Mouse (Mus musculus) liver, embryonic 13.5 days (tissue): Measurements from ENCODE around the gene Gm49358. TPM values are rescaled to one million over a fixed set of nuclear protein-coding genes. Genes with fewer than 3 reads are reported as not detected.

ENCODE experiments used
- ATAC-seq: fragments of 200-750 bp; cut with Nextera tagmentation; 2 replicates; pipeline ENCODE4 v1.8.0; 2017; ENCODE audit warnings: low read depth, mild to moderate bottlenecking, moderate number of reproducible peaks, moderate library complexity
- DNase-seq: peaks from one replicate; pipeline ENCODE4 v3.0.0; 2022
- H3K27ac ChIP-seq: fragments of 300-500 bp; sonication (generic); 2 replicates; pipeline ENCODE4 v1.5.1; 2015; ENCODE audit warnings: moderate library complexity, mild to moderate bottlenecking, inconsistent platforms
- H3K27me3 ChIP-seq: fragments of 300-500 bp; sonication (generic); 2 replicates; pipeline ENCODE4 v1.6.1; 2015; ENCODE audit warnings: mild to moderate bottlenecking, inconsistent platforms
- H3K36me3 ChIP-seq: fragments of 300-500 bp; sonication (generic); 2 replicates; pipeline ENCODE4 v1.6.1; 2015; ENCODE audit warnings: mild to moderate bottlenecking, inconsistent platforms
- H3K4me1 ChIP-seq: fragments of 300-500 bp; sonication (generic); replicated peaks from 2 replicates; pipeline ENCODE4 v1.6.1; 2015; ENCODE audit warnings: inconsistent platforms
- H3K4me2 ChIP-seq: fragments of 300-500 bp; sonication (generic); 2 replicates; pipeline ENCODE4 v1.6.1; 2015; ENCODE audit warnings: inconsistent platforms, mild to moderate bottlenecking, moderate library complexity
- H3K4me3 ChIP-seq: fragments of 300-500 bp; sonication (generic); replicated peaks from 2 replicates; pipeline ENCODE4 v1.5.1; 2015; ENCODE audit warnings: mild to moderate bottlenecking, inconsistent platforms
- H3K9ac ChIP-seq: fragments of 300-500 bp; sonication (generic); 2 replicates; pipeline ENCODE4 v1.6.1; 2015; ENCODE audit warnings: mild to moderate bottlenecking, inconsistent platforms
- H3K9me3 ChIP-seq: fragments of 300-500 bp; sonication (generic); replicated peaks from 2 replicates; pipeline ENCODE4 v1.6.1; 2016; ENCODE audit warnings: inconsistent platforms
- WGBS: fragments of 180-500 bp; shearing (Covaris S2); methylation state at CpG from one replicate; pipeline ENCODE4 v1.1.7; 2015; ENCODE audit not compliant: insufficient replicate concordance; 5-methylcytosine and 5-hydroxymethylcytosine counted together
- polyA plus RNA-seq: library from polyadenylated mRNA; unstranded; fragments of >200 nt; fragmentation: Nextera tagmentation; extraction: Ambion mirVana; gene quantifications from 2 replicates; pipeline ENCODE4 v1.2.1, GENCODE M21; 2015

The Gm49358 gene
- polyA plus RNA-seq, 1 experiment from 2014 or later, result not detected

DNA sequence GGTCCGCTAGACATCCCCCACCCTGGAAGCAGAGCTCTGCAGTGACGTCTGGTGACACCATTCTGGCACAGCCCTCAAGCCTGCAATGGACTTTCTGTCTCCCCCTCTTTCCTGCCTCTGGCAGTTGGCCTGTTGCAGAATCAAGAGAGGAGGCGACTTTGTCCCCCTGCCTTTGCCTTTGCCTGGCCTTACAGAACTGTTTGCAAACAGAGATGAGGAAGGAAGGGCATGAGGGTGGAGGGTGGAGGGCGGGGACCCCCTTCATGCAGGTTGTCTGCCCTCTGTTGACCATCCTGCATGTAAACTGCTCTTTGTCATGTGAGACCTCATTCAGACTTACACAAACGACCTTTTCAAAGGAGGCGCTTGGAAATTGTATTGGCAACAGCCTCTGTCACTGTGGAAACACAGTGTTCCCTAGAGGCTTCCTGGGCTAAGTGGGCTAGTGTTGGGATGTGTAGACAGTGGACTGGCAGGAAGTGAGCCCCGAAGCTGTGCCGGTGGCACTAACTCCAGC is 55.9 kb downstream of the Gm49358 start:
- no peak overlapping the region for H3K27ac ChIP-seq
- H3K27me3 ChIP-seq, result no peaks in the 10 kb centered on the region
- WGBS, result 54% methylated on average over 8 of the region's 8 CpGs
- H3K36me3 ChIP-seq, result no peaks in the 10 kb centered on the region
- ATAC-seq, result no peak
- no peaks in the 10 kb centered on the region for H3K9me3 ChIP-seq
- H3K4me2 ChIP-seq, result no peak overlapping the region
- no peak for DNase-seq
- no peak overlapping the region for H3K9ac ChIP-seq
- peaks cover 21% of the 10 kb centered on the region for H3K4me1 ChIP-seq
- H3K4me3 ChIP-seq, result no peak overlapping the region

- ATAC-seq (no peak), DNase-seq (no peak)
- 73% methylated on average over 7 of the region's 7 CpGs for WGBS
- Histone ChIP-seq H3K9me3 (no peaks in the 10 kb centered on the region), H3K4me3 (no peak overlapping the region), H3K4me1 (peaks cover 12% of the 10 kb centered on the region), H3K4me2 (no peak overlapping the region), H3K9ac (no peak overlapping the region), H3K36me3 (peaks cover 3% of the 10 kb centered on the region; the same call in 1 of the 2 replicates), H3K27ac (no peak overlapping the region), H3K27me3 (no peaks in the 10 kb centered on the region)
Measured at GRCm38 (mm10) chr10:86821014-86821413, 57.2 kb downstream of the Gm49358 start.

GRCm38 (mm10) chr10:86824093-86824492 is 60.3 kb downstream of the Gm49358 start:
- Histone ChIP-seq H3K4me1 (peaks cover 4% of the 10 kb centered on the region; the same call in 1 of the 2 replicates), H3K4me2 (no peak overlapping the region), H3K36me3 (peaks cover 11% of the 10 kb centered on the region; the same call in 1 of the 2 replicates), H3K27ac (no peak overlapping the region), H3K9me3 (no peaks in the 10 kb centered on the region), H3K4me3 (no peak overlapping the region), H3K9ac (no peak overlapping the region), H3K27me3 (no peaks in the 10 kb centered on the region)
- ATAC-seq, result no peak
- WGBS, result 83% methylated on average over 6 of the region's 6 CpGs
- DNase-seq, result no peak

- no peak for DNase-seq
Measured at GRCm38 (mm10) chr10:86824871-86825270, 61.1 kb downstream of the Gm49358 start.

DNA sequence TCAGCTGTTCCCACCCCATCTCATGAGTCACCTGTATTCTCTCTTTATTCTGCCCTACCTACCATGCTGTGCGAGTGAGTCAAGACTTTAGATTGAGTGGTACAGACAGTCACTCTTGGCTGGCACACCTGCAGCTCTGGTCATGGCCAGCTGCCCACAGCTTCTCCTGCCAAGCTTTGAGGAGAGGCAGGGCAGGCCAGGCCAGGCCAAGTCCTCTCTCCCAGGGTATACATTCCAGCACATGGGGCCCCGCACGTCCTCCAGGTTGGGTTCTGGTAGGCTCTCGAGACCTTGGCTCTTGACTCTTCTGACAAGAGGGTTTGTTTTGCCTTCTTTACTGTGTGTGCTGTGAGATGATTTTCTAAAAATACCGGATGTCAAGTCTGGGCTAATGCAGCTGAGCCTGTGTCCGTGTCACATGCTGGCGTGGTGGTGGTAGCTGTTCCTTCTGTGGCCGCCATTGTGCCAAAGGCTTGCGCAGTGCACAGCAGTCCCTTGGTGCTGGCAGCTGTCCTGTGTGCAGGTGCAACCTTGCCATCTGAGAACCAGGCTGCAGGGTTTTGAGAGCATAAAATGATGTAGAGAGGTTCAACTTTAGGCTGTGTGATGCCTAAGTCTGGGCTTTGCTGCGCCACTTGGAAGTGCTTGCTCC is 62.2 kb downstream of the Gm49358 start:
- Histone ChIP-seq H3K27me3 (no peaks in the 10 kb centered on the region), H3K4me3 (no peak overlapping the region), H3K36me3 (peaks cover 15% of the 10 kb centered on the region; the same call in 1 of the 2 replicates), H3K9me3 (no peaks in the 10 kb centered on the region), H3K27ac (no peak overlapping the region), H3K4me2 (no peak overlapping the region), H3K9ac (no peak overlapping the region), H3K4me1 (no peaks in the 10 kb centered on the region)
- WGBS, result 82% methylated on average over 10 of the region's 10 CpGs
- DNase-seq (no peak), ATAC-seq (no peak)

More at GRCm38 (mm10) chr10:86824871-86825270, 61.1 kb downstream of the Gm49358 start:
- H3K9me3 ChIP-seq, result no peaks in the 10 kb centered on the region
- H3K4me1 ChIP-seq, result no peaks in the 10 kb centered on the region
- no peaks in the 10 kb centered on the region for H3K27me3 ChIP-seq
- H3K9ac ChIP-seq, result no peak overlapping the region
- H3K27ac ChIP-seq, result no peak overlapping the region
- H3K36me3 ChIP-seq, result peaks cover 15% of the 10 kb centered on the region; the same call in 1 of the 2 replicates
- H3K4me2 ChIP-seq, result no peak overlapping the region
- H3K4me3 ChIP-seq, result no peak overlapping the region
- no peak for ATAC-seq
- WGBS, result 80% methylated on average over 14 of the region's 14 CpGs

GRCm38 (mm10) chr10:86826929-86827328 is 63.2 kb downstream of the Gm49358 start:
- H3K4me2 ChIP-seq, result no peak overlapping the region
- WGBS, result 66% methylated on average over 3 of the region's 3 CpGs
- H3K27me3 ChIP-seq, result no peaks in the 10 kb centered on the region

DNA sequence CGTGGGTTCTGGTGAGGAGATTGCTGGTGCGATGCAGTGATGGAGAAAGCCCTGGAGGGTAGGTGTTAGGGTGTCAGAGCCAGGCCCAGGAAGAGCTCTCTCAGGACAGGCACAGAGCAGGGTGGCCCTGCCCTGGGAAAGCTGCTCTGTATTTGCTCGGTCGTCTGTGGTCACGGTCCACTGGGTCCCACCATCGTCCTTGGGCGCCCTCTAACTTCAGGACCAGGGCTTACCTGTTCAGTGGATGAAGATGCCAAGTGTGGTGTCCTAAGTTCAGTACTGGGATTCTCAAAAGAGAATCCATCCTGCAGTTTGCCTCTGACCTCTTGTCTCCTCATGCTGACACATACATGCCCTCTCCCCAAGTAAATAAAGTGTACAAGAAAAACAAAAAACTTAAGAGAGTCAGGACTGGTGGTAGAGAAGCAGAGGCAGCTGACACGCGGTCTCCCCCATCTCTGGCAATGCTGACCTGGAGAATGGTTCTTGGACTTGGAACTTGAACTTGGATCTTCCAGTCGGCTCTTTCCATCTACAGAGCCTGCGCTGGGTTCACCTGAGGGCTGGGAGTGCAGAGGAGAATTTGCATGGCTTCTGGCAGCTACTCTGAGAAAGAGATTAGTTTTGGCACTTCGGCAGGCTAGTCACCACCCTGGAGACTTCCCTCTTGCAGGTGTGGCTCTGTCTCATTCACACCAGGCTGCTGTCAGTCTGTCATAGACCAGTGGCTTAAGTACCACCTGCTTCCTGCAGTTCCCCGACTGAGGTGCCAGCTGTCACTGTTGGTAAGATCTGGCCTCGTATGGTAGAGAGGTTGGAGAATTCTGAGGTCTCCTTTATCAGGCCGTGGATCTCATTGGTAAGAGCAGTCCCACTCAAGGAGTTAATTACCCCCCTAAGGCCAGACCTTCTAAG is 64.7 kb downstream of the Gm49358 start:
- Histone ChIP-seq H3K4me1 (no peaks in the 10 kb centered on the region), H3K9me3 (no peaks in the 10 kb centered on the region), H3K9ac (no peak overlapping the region), H3K27ac (no peak overlapping the region), H3K27me3 (no peaks in the 10 kb centered on the region), H3K36me3 (peaks cover 20% of the 10 kb centered on the region; the same call in 1 of the 2 replicates), H3K4me3 (no peak overlapping the region), H3K4me2 (no peak overlapping the region)
- 80% methylated on average over 15 of the region's 15 CpGs for WGBS
- ATAC-seq (no peak), DNase-seq (no peak)

More at GRCm38 (mm10) chr10:86826929-86827328, 63.2 kb downstream of the Gm49358 start:
- no peak overlapping the region for H3K27ac ChIP-seq
- H3K9ac ChIP-seq, result no peak overlapping the region
- H3K9me3 ChIP-seq, result no peaks in the 10 kb centered on the region
- peaks cover 18% of the 10 kb centered on the region; the same call in 1 of the 2 replicates for H3K36me3 ChIP-seq
- no peak overlapping the region for H3K4me3 ChIP-seq
- DNase-seq (no peak), ATAC-seq (no peak)
- H3K4me1 ChIP-seq, result no peaks in the 10 kb centered on the region

- no peak for ATAC-seq
- Histone ChIP-seq H3K9ac (no peak overlapping the region), H3K36me3 (peaks cover 20% of the 10 kb centered on the region; the same call in 1 of the 2 replicates), H3K9me3 (no peaks in the 10 kb centered on the region), H3K4me3 (no peak overlapping the region), H3K27ac (no peak overlapping the region), H3K4me1 (no peaks in the 10 kb centered on the region), H3K4me2 (no peak overlapping the region), H3K27me3 (no peaks in the 10 kb centered on the region)
- no peak for DNase-seq
- WGBS, result 72% methylated on average over 2 of the region's 2 CpGs
Measured at GRCm38 (mm10) chr10:86829515-86829914, 65.7 kb downstream of the Gm49358 start.

- H3K4me2 ChIP-seq, result no peak overlapping the region
- 0 out of 2 replicates have a peak, but pooled peaks cover 3% of the 10 kb centered on the region for H3K36me3 ChIP-seq
- no peak for DNase-seq
- no peaks in the 10 kb centered on the region for H3K27me3 ChIP-seq
- no peaks in the 10 kb centered on the region for H3K4me1 ChIP-seq
- WGBS, result 75% methylated on average over 4 of the region's 4 CpGs
- no peak overlapping the region for H3K9ac ChIP-seq
- H3K27ac ChIP-seq, result no peak overlapping the region
- H3K9me3 ChIP-seq, result no peaks in the 10 kb centered on the region
- H3K4me3 ChIP-seq, result no peak overlapping the region
- ATAC-seq, result no peak
Measured at GRCm38 (mm10) chr10:86836784-86837183, 73.0 kb downstream of the Gm49358 start.

- peaks cover 5% of the 10 kb centered on the region; the same call in 1 of the 2 replicates for H3K27me3 ChIP-seq
- no peaks in the 10 kb centered on the region for H3K36me3 ChIP-seq
- H3K9ac ChIP-seq, result no peak overlapping the region
- H3K4me3 ChIP-seq, result no peak overlapping the region
- no peaks in the 10 kb centered on the region for H3K9me3 ChIP-seq
- ATAC-seq (no peak), DNase-seq (no peak)
- no peak overlapping the region for H3K27ac ChIP-seq
- WGBS, result 84% methylated on average over 6 of the region's 6 CpGs
- H3K4me2 ChIP-seq, result no peak overlapping the region
- no peaks in the 10 kb centered on the region for H3K4me1 ChIP-seq
Measured at GRCm38 (mm10) chr10:86838827-86839226, 75.1 kb downstream of the Gm49358 start.

DNA sequence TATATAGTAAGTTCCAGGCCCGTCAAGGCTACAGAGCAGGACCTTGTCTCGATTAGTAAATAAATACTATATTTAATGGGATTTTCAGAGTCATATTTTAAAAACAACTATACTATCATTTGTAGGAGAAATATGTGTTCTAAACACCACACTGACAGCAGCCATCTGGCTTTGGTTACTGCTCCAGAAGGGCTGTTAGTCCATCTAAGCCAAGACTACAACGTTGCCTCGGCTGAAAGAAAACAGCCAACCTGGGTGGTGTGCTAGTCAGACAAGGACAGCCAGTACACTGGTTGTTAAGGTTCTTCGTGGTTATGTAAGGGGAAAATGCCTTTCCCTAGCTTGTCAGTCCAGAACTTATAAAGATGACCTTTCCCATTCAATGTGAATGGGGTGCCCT is 78.9 kb downstream of the Gm49358 start:
- Histone ChIP-seq H3K4me3 (no peak overlapping the region), H3K4me2 (no peak overlapping the region), H3K4me1 (peaks cover 6% of the 10 kb centered on the region; the same call in 1 of the 2 replicates), H3K9me3 (no peaks in the 10 kb centered on the region), H3K36me3 (no peaks in the 10 kb centered on the region; the same call in 1 of the 2 replicates), H3K9ac (no peak overlapping the region), H3K27me3 (peaks cover 5% of the 10 kb centered on the region; the same call in 1 of the 2 replicates), H3K27ac (no peak overlapping the region)
- WGBS, result 79% methylated on average over 5 of the region's 5 CpGs
- ATAC-seq (no peak), DNase-seq (no peak)
